12 mouse cellular contexts compared by ENCODE assay signal in genomic region chr13:93069481-93069880, GRCm38 (mm10).
DNase-seq lines count a peak whose midpoint lies in the region; ATAC-seq and TF ChIP-seq lines count a peak whose summit lies in the region.
"Had no signal": no experiment of that assay in that cellular context is flagged by ENCODE, and none has a peak within 500 bp of the region (broad histone marks: within the 10 kb centered on the region; RNA-seq: fewer than 3 reads in every experiment).

No protein-coding gene starts in this region.

- no peaks in the 10 kb centered on the region for H3K79me2 ChIP-seq in CH12.LX (replicated peaks; ENCODE audit: control insufficient read depth, extremely low read depth, insufficient read depth, poor library complexity, severe bottlenecking)

- peaks cover 14% of the 10 kb centered on the region; the same call in 1 of the 2 replicates for H3K4me1 ChIP-seq in forebrain, embryonic 14.5 days (ENCODE audit: control insufficient read depth, insufficient read depth, low read length)
- H3K4me1 ChIP-seq in forebrain, embryonic 10.5 days, result peaks cover 32% of the 10 kb centered on the region
- H3K4me1 ChIP-seq in liver, embryonic 11.5 days (replicated peaks; ENCODE audit: control insufficient read depth, insufficient read depth, low read length), result no peaks in the 10 kb centered on the region
- H3K4me1 ChIP-seq in CH12.LX (ENCODE audit: control insufficient read depth in 1 of 2, insufficient read depth in 2 of 2), result peaks cover 0 to 17% of the 10 kb centered on the region in 2 experiments; a peak in 2 of 4 replicates
- H3K4me1 ChIP-seq: megakaryocyte, embryonic 14.5 days had no signal

- no peak for TF ChIP-seq EP300 in CH12.LX (IDR thresholded peaks at IDR 0.05; ENCODE audit: low read length)

- WGBS in forebrain, embryonic 14.5 days, result 37% methylated on average over 4 of the region's 4 CpGs
- 63% methylated on average over 4 of the region's 4 CpGs for WGBS in forebrain, embryonic 10.5 days
- WGBS in liver, embryonic 11.5 days, result 63% methylated on average over 4 of the region's 4 CpGs

- no peaks in the 10 kb centered on the region for H3K9me3 ChIP-seq in forebrain, embryonic 14.5 days (replicated peaks; ENCODE audit: control insufficient read depth, low read length)
- no peaks in the 10 kb centered on the region for H3K9me3 ChIP-seq in forebrain, embryonic 10.5 days
- H3K9me3 ChIP-seq in liver, embryonic 11.5 days (ENCODE audit: control insufficient read depth, low read length), result no peaks in the 10 kb centered on the region
- no peaks in the 10 kb centered on the region for H3K9me3 ChIP-seq in CH12.LX (replicated peaks; ENCODE audit: low read length)
- H3K9me3 ChIP-seq: hindbrain, embryonic 12.5 days; megakaryocyte, embryonic 14.5 days; stomach, embryonic 15.5 days had no signal

- dilution Hi-C loops in CH12.LX (cut with MboI; ENCODE audit: extremely low pct_ligation_motif_present, extremely low pct_unique_long_range_greater_than_20kb, low sequenced_read_pairs), result no loop called here

- H3K9ac ChIP-seq in forebrain, embryonic 14.5 days (ENCODE audit: low read length), result no peak overlapping the region
- no peak overlapping the region for H3K9ac ChIP-seq in liver, embryonic 11.5 days (ENCODE audit: low read depth, low read length)
- no peak overlapping the region for H3K9ac ChIP-seq in CH12.LX (ENCODE audit: insufficient read depth, low read depth)
- H3K9ac ChIP-seq: hindbrain, embryonic 12.5 days; stomach, embryonic 15.5 days had no signal

- peak; percentile 37 for TF ChIP-seq RAD21 in CH12.LX (IDR thresholded peaks at IDR 0.05; ENCODE audit: low read depth, low read length)

- peak in 1 of 2 experiments; percentile 62; a peak in 2 of 4 replicates for TF ChIP-seq CTCF in CH12.LX (conservative IDR thresholded peaks at IDR 0.05 in 1 of 2, IDR thresholded peaks at IDR 0.05 in 1 of 2; ENCODE audit: low read depth in 2 of 2, low read length in 2 of 2)

- H3K27ac ChIP-seq in forebrain, embryonic 14.5 days (ENCODE audit: low read depth, low read length), result no peak overlapping the region
- no peak overlapping the region for H3K27ac ChIP-seq in forebrain, embryonic 10.5 days
- H3K27ac ChIP-seq in liver, embryonic 11.5 days (ENCODE audit: low read depth, low read length), result no peak overlapping the region
- no peak overlapping the region for H3K27ac ChIP-seq in CH12.LX (ENCODE audit: insufficient read depth, low read depth)
- H3K27ac ChIP-seq: hindbrain, embryonic 12.5 days; stomach, embryonic 15.5 days had no signal

- no peak for ATAC-seq in forebrain, embryonic 14.5 days
- no peak for ATAC-seq in liver, embryonic 11.5 days (replicated peaks; ENCODE audit: low FRiP score)
- ATAC-seq in erythroblast, adult 5-6 weeks (replicated peaks; ENCODE audit: low FRiP score, poor library complexity, severe bottlenecking), result no peak

- H3K4me2 ChIP-seq in forebrain, embryonic 14.5 days (ENCODE audit: low read length), result no peak overlapping the region
- H3K4me2 ChIP-seq in liver, embryonic 11.5 days, result no peak overlapping the region
- H3K4me2 ChIP-seq in CH12.LX (ENCODE audit: insufficient read depth, low read depth, poor library complexity, severe bottlenecking), result no peak overlapping the region
- H3K4me2 ChIP-seq: hindbrain, embryonic 12.5 days; stomach, embryonic 15.5 days had no signal

- no peaks in the 10 kb centered on the region for H3K27me3 ChIP-seq in forebrain, embryonic 14.5 days (replicated peaks; ENCODE audit: control insufficient read depth, insufficient read depth, low read length)
- H3K27me3 ChIP-seq in forebrain, embryonic 10.5 days (ENCODE audit: poor library complexity, severe bottlenecking), result no peaks in the 10 kb centered on the region
- no peaks in the 10 kb centered on the region for H3K27me3 ChIP-seq in liver, embryonic 11.5 days (replicated peaks; ENCODE audit: control insufficient read depth, insufficient read depth, low read length)
- H3K27me3 ChIP-seq in CH12.LX (replicated peaks), result no peaks in the 10 kb centered on the region
- H3K27me3 ChIP-seq: hindbrain, embryonic 12.5 days; megakaryocyte, embryonic 14.5 days; stomach, embryonic 15.5 days had no signal

- no peaks in the 10 kb centered on the region for H3K36me3 ChIP-seq in forebrain, embryonic 14.5 days (ENCODE audit: control insufficient read depth, insufficient read depth, low read length)
- H3K36me3 ChIP-seq in forebrain, embryonic 10.5 days (replicated peaks), result no peaks in the 10 kb centered on the region
- H3K36me3 ChIP-seq in liver, embryonic 11.5 days (ENCODE audit: control insufficient read depth, insufficient read depth, low read length), result no peaks in the 10 kb centered on the region
- no peaks in the 10 kb centered on the region for H3K36me3 ChIP-seq in CH12.LX (replicated peaks in 1 of 2; ENCODE audit: control insufficient read depth in 1 of 2, insufficient read depth in 1 of 2, low read length in 1 of 2)
- H3K36me3 ChIP-seq: hindbrain, embryonic 12.5 days; stomach, embryonic 15.5 days had no signal

- TF ChIP-seq POLR2A in CH12.LX (IDR thresholded peaks at IDR 0.05; ENCODE audit: low read depth, low read length), result no peak

- H3K4me3 ChIP-seq in forebrain, embryonic 14.5 days (ENCODE audit: low read depth, low read length), result no peak overlapping the region
- no peak overlapping the region for H3K4me3 ChIP-seq in forebrain, embryonic 10.5 days
- no peak overlapping the region for H3K4me3 ChIP-seq in liver, embryonic 11.5 days (ENCODE audit: low read depth, low read length)
- no peak overlapping the region for H3K4me3 ChIP-seq in CH12.LX (replicated peaks in 1 of 3; ENCODE audit: low read depth in 2 of 3, low read length in 2 of 3, poor library complexity in 1 of 3)
- H3K4me3 ChIP-seq: hindbrain, embryonic 12.5 days; megakaryocyte, embryonic 14.5 days; stomach, embryonic 15.5 days had no signal

- in situ Hi-C loops in CH12.LX (cut with MboI; ENCODE audit: low pct_ligation_motif_present, low pct_unique_long_range_greater_than_20kb, low sequenced_read_pairs), result loop anchor here (10.0 kb wide), 1 partner anchor 315 kb away; no protein-coding TSS in a partner anchor

- peak; percentile 33 for DNase-seq in forebrain, embryonic 14.5 days (ENCODE audit: low spot score)
- no peak for DNase-seq in forebrain, embryonic 10.5 days (ENCODE audit: extremely low spot score, low spot score)
- peak; percentile 21 for DNase-seq in liver
- no peak for DNase-seq in liver, embryonic 11.5 days (ENCODE audit: low spot score)
- peak; percentile 14 for DNase-seq in CH12.LX (ENCODE audit: extremely low read depth)
- peak; percentile 57 for DNase-seq in adrenal gland, postnatal 25 days
- no peak for DNase-seq in ovary, adult 18-20 months (ENCODE audit: low spot score)
- DNase-seq: cerebellum, adult 2 months had no signal

TF ChIP-seq in CH12.LX, 34 proteins besides CTCF, POLR2A, EP300 and RAD21:
- TF ChIP-seq MAZ (IDR thresholded peaks at IDR 0.05; ENCODE audit: low read depth, low read length) (no peak), SMC3 (IDR thresholded peaks at IDR 0.05; ENCODE audit: low read depth, low read length) (peak; percentile 58)

Comparison
In these comparisons a context has a peak if more than half of its experiments do, and no peak if none do; other contexts are left out.
1. DNase-seq: peak in forebrain, embryonic 14.5 days (single experiment), liver (single experiment), CH12.LX (single experiment) and adrenal gland, postnatal 25 days (single experiment); none in forebrain, embryonic 10.5 days (single experiment), liver, embryonic 11.5 days (single experiment) and ovary, adult 18-20 months (single experiment).